ENCODE assay signal across 19 mouse cellular contexts in genomic region chr6:125309406-125309805, GRCm38 (mm10). TPM values are rescaled to one million over a fixed set of nuclear protein-coding genes. Genes with fewer than 3 reads are reported as not detected.
A peak's percentile ranks its signal among the peaks of the same experiment; 100 is the strongest.
DNase-seq lines count a peak whose midpoint lies in the region; ATAC-seq lines count a peak whose summit lies in the region.
"Had no signal": no experiment of that assay in that cellular context is flagged by ENCODE, and none has a peak within 500 bp of the region (broad histone marks: within the 10 kb centered on the region; RNA-seq: fewer than 3 reads in every experiment).

No protein-coding gene starts in this region.

- 0 out of 2 replicates have a peak overlapping the region, but pooled peaks have one; percentile 15 for H3K4me3 ChIP-seq in forebrain, embryonic 10.5 days
- no peak overlapping the region for H3K4me3 ChIP-seq in forebrain, embryonic 13.5 days
- no peak overlapping the region for H3K4me3 ChIP-seq in kidney, embryonic 14.5 days (ENCODE audit: low read length)
- no peak overlapping the region for H3K4me3 ChIP-seq in neural tube, embryonic 15.5 days (replicated peaks)
- H3K4me3 ChIP-seq: erythroblast, embryonic 14.5 days; forebrain, embryonic 15.5 days; heart, embryonic 13.5 days; kidney, embryonic 15.5 days; limb, embryonic 15.5 days had no signal

- H3K4me2 ChIP-seq in forebrain, embryonic 13.5 days, result no peak overlapping the region
- no peak overlapping the region for H3K4me2 ChIP-seq in kidney, embryonic 14.5 days (replicated peaks; ENCODE audit: low read depth, low read length)
- no peak overlapping the region for H3K4me2 ChIP-seq in neural tube, embryonic 15.5 days
- H3K4me2 ChIP-seq: forebrain, embryonic 15.5 days; kidney, embryonic 15.5 days; limb, embryonic 15.5 days had no signal

- WGBS in forebrain, embryonic 10.5 days, result 24% methylated on average over 5 of the region's 5 CpGs
- WGBS in forebrain, embryonic 13.5 days, result 40% methylated on average over 5 of the region's 5 CpGs
- 52% methylated on average over 5 of the region's 5 CpGs for WGBS in kidney, embryonic 14.5 days
- 28% methylated on average over 5 of the region's 5 CpGs for WGBS in neural tube, embryonic 15.5 days

- DNase-seq in forebrain, embryonic 10.5 days (ENCODE audit: extremely low spot score, low spot score), result no peak
- DNase-seq in kidney, adult 9 months, result peak; percentile 42
- peak; percentile 23 for DNase-seq in neural tube, embryonic 10.5 days (ENCODE audit: extremely low spot score, low spot score)
- no peak for DNase-seq in right cerebral cortex, adult 18-20 months
- DNase-seq in natural killer cell, adult 2 months (ENCODE audit: low spot score in 2 of 2), result no peak
- DNase-seq: cerebellum, adult 2 months; gastrocnemius, postnatal 36 days; heart, postnatal 36 days; lung, adult 2 months; thymus, postnatal 36 days had no signal

- no peaks in the 10 kb centered on the region for H3K9me3 ChIP-seq in forebrain, embryonic 10.5 days
- H3K9me3 ChIP-seq in forebrain, embryonic 13.5 days (replicated peaks), result no peaks in the 10 kb centered on the region
- H3K9me3 ChIP-seq in kidney, embryonic 14.5 days (ENCODE audit: control insufficient read depth, low read length), result no peaks in the 10 kb centered on the region
- H3K9me3 ChIP-seq in neural tube, embryonic 15.5 days (replicated peaks), result no peaks in the 10 kb centered on the region
- H3K9me3 ChIP-seq: forebrain, embryonic 15.5 days; heart, embryonic 13.5 days; kidney, embryonic 15.5 days; limb, embryonic 15.5 days had no signal

- ATAC-seq in forebrain, embryonic 13.5 days, result no peak
- no peak for ATAC-seq in kidney, embryonic 14.5 days (ENCODE audit: low FRiP score, low TSS enrichment)
- no peak for ATAC-seq in neural tube, embryonic 15.5 days (ENCODE audit: low FRiP score)
- ATAC-seq: forebrain, embryonic 15.5 days had no signal

- H3K9ac ChIP-seq in forebrain, embryonic 13.5 days, result no peak overlapping the region
- no peak overlapping the region for H3K9ac ChIP-seq in kidney, embryonic 14.5 days (ENCODE audit: low read depth, low read length)
- no peak overlapping the region for H3K9ac ChIP-seq in neural tube, embryonic 15.5 days (replicated peaks)
- H3K9ac ChIP-seq: forebrain, embryonic 15.5 days; heart, embryonic 13.5 days; kidney, embryonic 15.5 days; limb, embryonic 15.5 days had no signal

- peaks cover 35% of the 10 kb centered on the region for H3K4me1 ChIP-seq in forebrain, embryonic 10.5 days
- H3K4me1 ChIP-seq in forebrain, embryonic 13.5 days, result peaks cover 28% of the 10 kb centered on the region
- H3K4me1 ChIP-seq in kidney, embryonic 14.5 days (ENCODE audit: control insufficient read depth, insufficient read depth, low read length), result peaks cover 18% of the 10 kb centered on the region; the same call in 1 of the 2 replicates
- H3K4me1 ChIP-seq in neural tube, embryonic 15.5 days, result peaks cover 17% of the 10 kb centered on the region

- peaks cover 12% of the 10 kb centered on the region; the same call in 1 of the 2 replicates for H3K36me3 ChIP-seq in forebrain, embryonic 10.5 days (replicated peaks)
- H3K36me3 ChIP-seq in forebrain, embryonic 13.5 days (ENCODE audit: poor library complexity, severe bottlenecking), result no peaks in the 10 kb centered on the region
- peaks cover 20% of the 10 kb centered on the region; the same call in 1 of the 2 replicates for H3K36me3 ChIP-seq in kidney, embryonic 14.5 days (ENCODE audit: control insufficient read depth, insufficient read depth, low read length)
- H3K36me3 ChIP-seq in neural tube, embryonic 15.5 days, result no peaks in the 10 kb centered on the region
- H3K36me3 ChIP-seq: forebrain, embryonic 15.5 days had no signal

- 0 out of 2 replicates have a peak overlapping the region, but pooled peaks have one; percentile 35 for H3K27ac ChIP-seq in forebrain, embryonic 10.5 days
- no peak overlapping the region for H3K27ac ChIP-seq in forebrain, embryonic 13.5 days
- no peak overlapping the region for H3K27ac ChIP-seq in kidney, embryonic 14.5 days (ENCODE audit: low read depth, low read length)
- H3K27ac ChIP-seq in neural tube, embryonic 15.5 days (replicated peaks), result no peak overlapping the region
- H3K27ac ChIP-seq: forebrain, embryonic 15.5 days; heart, embryonic 13.5 days; kidney, embryonic 15.5 days; limb, embryonic 15.5 days had no signal

- H3K27me3 ChIP-seq in forebrain, embryonic 10.5 days (ENCODE audit: poor library complexity, severe bottlenecking), result peaks cover 27% of the 10 kb centered on the region
- H3K27me3 ChIP-seq in forebrain, embryonic 13.5 days, result peaks cover 13% of the 10 kb centered on the region; the same call in 1 of the 2 replicates
- H3K27me3 ChIP-seq in kidney, embryonic 14.5 days (ENCODE audit: control insufficient read depth, insufficient read depth, low read length), result no peaks in the 10 kb centered on the region
- H3K27me3 ChIP-seq in neural tube, embryonic 15.5 days (replicated peaks), result no peaks in the 10 kb centered on the region
- H3K27me3 ChIP-seq: forebrain, embryonic 15.5 days; heart, embryonic 13.5 days; kidney, embryonic 15.5 days; limb, embryonic 15.5 days had no signal

RNA-seq across cellular contexts. Expression of gene Ltbr, which starts 4.3 kb away (rescaled TPM):
- 16.1 and 17.2 TPM in 2 replicates for polyA plus RNA-seq in forebrain, embryonic 10.5 days (2016; fragmentation: Nextera tagmentation; extraction: Ambion mirVana)
- polyA plus RNA-seq in forebrain, embryonic 13.5 days (2015; fragmentation: Nextera tagmentation; extraction: Ambion mirVana), result 10.2 and 12.3 TPM in 2 replicates
- 54.0 and 54.3 TPM in 2 replicates for polyA plus RNA-seq in kidney, embryonic 14.5 days (2014; fragmentation: Nextera tagmentation; extraction: Ambion mirVana)
- polyA plus RNA-seq in neural tube, embryonic 15.5 days (2015; fragmentation: Nextera tagmentation; extraction: Ambion mirVana), result 19.5 and 28.1 TPM in 2 replicates

RNA-seq across cellular contexts. Expression of gene Scnn1a, which starts 11.1 kb away (rescaled TPM):
- 0.20 and 0.30 TPM in 2 replicates for polyA plus RNA-seq in forebrain, embryonic 10.5 days (2016; fragmentation: Nextera tagmentation; extraction: Ambion mirVana)
- 0.13 and 0.26 TPM in 2 replicates for polyA plus RNA-seq in forebrain, embryonic 13.5 days (2015; fragmentation: Nextera tagmentation; extraction: Ambion mirVana)
- polyA plus RNA-seq in kidney, embryonic 14.5 days (2014; fragmentation: Nextera tagmentation; extraction: Ambion mirVana), result 2.5 and 3.3 TPM in 2 replicates
- 0.44 and 2.6 TPM in 2 replicates for polyA plus RNA-seq in neural tube, embryonic 15.5 days (2015; fragmentation: Nextera tagmentation; extraction: Ambion mirVana)

RNA-seq across cellular contexts. Expression of gene Tuba3a, which starts 23.6 kb away (rescaled TPM):
- polyA plus RNA-seq in forebrain, embryonic 10.5 days (2016; fragmentation: Nextera tagmentation; extraction: Ambion mirVana), result 0.12 TPM in 1 of 2 replicates, not detected in the other
- not detected in 2 replicates for polyA plus RNA-seq in forebrain, embryonic 13.5 days (2015; fragmentation: Nextera tagmentation; extraction: Ambion mirVana)
- 0.29 TPM in 1 of 2 replicates, not detected in the other for polyA plus RNA-seq in kidney, embryonic 14.5 days (2014; fragmentation: Nextera tagmentation; extraction: Ambion mirVana)
- polyA plus RNA-seq in neural tube, embryonic 15.5 days (2015; fragmentation: Nextera tagmentation; extraction: Ambion mirVana), result not detected in 2 replicates
- polyA plus RNA-seq: cerebellum, adult 2 months; erythroblast, embryonic 14.5 days; forebrain, embryonic 15.5 days; limb, embryonic 15.5 days; midbrain, postnatal 0 days had no signal

RNA-seq across cellular contexts. Expression of gene Tnfrsf1a, which starts 39.8 kb away (rescaled TPM):
- polyA plus RNA-seq in forebrain, embryonic 10.5 days (2016; fragmentation: Nextera tagmentation; extraction: Ambion mirVana), result 24.1 and 24.4 TPM in 2 replicates
- 12.8 and 13.8 TPM in 2 replicates for polyA plus RNA-seq in forebrain, embryonic 13.5 days (2015; fragmentation: Nextera tagmentation; extraction: Ambion mirVana)
- 67.1 and 69.3 TPM in 2 replicates for polyA plus RNA-seq in kidney, embryonic 14.5 days (2014; fragmentation: Nextera tagmentation; extraction: Ambion mirVana)
- polyA plus RNA-seq in neural tube, embryonic 15.5 days (2015; fragmentation: Nextera tagmentation; extraction: Ambion mirVana), result 13.6 and 28.4 TPM in 2 replicates

Comparison
In these comparisons a context has a peak if more than half of its experiments do, and no peak if none do; other contexts are left out.
1. DNase-seq: peak in kidney, adult 9 months (single experiment) and neural tube, embryonic 10.5 days (single experiment); none in forebrain, embryonic 10.5 days (single experiment), right cerebral cortex, adult 18-20 months (single experiment) and natural killer cell, adult 2 months (0 of 2).